Mouse (Mus musculus) embryonic facial prominence, embryonic 15.5 days (tissue): ENCODE measurements around the gene Ranbp3. TPM values are rescaled to one million over a fixed set of nuclear protein-coding genes. Genes with fewer than 3 reads are reported as not detected.

ENCODE experiments used
- ATAC-seq: fragments of 200-750 bp; cut with Nextera tagmentation; 2 replicates; pipeline ENCODE4 v1.8.0; 2017; ENCODE audit warnings: low read depth, moderate TSS enrichment; ENCODE audit not compliant: insufficient number of reproducible peaks, low FRiP score, low TSS enrichment
- H3K27ac ChIP-seq: fragments of 300-500 bp; sonication (generic); replicated peaks from 2 replicates; pipeline ENCODE4 v1.5.1; 2015; ENCODE audit warnings: mild to moderate bottlenecking, inconsistent platforms
- H3K27me3 ChIP-seq: fragments of 300-500 bp; sonication (generic); 2 replicates; pipeline ENCODE4 v1.6.1; 2015; ENCODE audit warnings: inconsistent platforms
- H3K36me3 ChIP-seq: fragments of 300-500 bp; sonication (generic); 2 replicates; pipeline ENCODE4 v1.6.1; 2015; ENCODE audit warnings: mild to moderate bottlenecking, inconsistent platforms
- H3K4me1 ChIP-seq: fragments of 300-500 bp; sonication (generic); 2 replicates; pipeline ENCODE4 v1.6.1; 2015; ENCODE audit warnings: inconsistent platforms
- H3K4me2 ChIP-seq: fragments of 300-500 bp; sonication (generic); replicated peaks from 2 replicates; pipeline ENCODE4 v1.6.1; 2015; ENCODE audit warnings: mild to moderate bottlenecking, inconsistent platforms
- H3K4me3 ChIP-seq: fragments of 300-500 bp; sonication (generic); replicated peaks from 2 replicates; pipeline ENCODE4 v1.5.1; 2015; ENCODE audit warnings: mild to moderate bottlenecking, inconsistent platforms
- H3K9ac ChIP-seq: fragments of 300-500 bp; sonication (generic); 2 replicates; pipeline ENCODE4 v1.6.1; 2015; ENCODE audit warnings: inconsistent platforms
- H3K9me3 ChIP-seq: fragments of 300-500 bp; sonication (generic); replicated peaks from 2 replicates; pipeline ENCODE4 v1.6.1; 2016; ENCODE audit warnings: inconsistent platforms
- WGBS: fragments of 180-500 bp; shearing (Covaris S2); methylation state at CpG from one replicate; pipeline ENCODE4 v1.1.7; 2015; 5-methylcytosine and 5-hydroxymethylcytosine counted together
- polyA plus RNA-seq: library from polyadenylated mRNA; unstranded; fragments of >200 nt; fragmentation: Nextera tagmentation; extraction: Ambion mirVana; gene quantifications from 2 replicates; pipeline ENCODE4 v1.2.1, GENCODE M21; 2015

The Ranbp3 gene
- polyA plus RNA-seq, 1 experiment from 2014 or later, result 90.4 TPM

GRCm38 (mm10) chr17:56651801-56652200, 21.3 kb upstream of the Ranbp3 start:
- Histone ChIP-seq H3K4me1 (no peaks in the 10 kb centered on the region), H3K27me3 (no peaks in the 10 kb centered on the region), H3K27ac (no peak overlapping the region), H3K4me3 (no peak overlapping the region), H3K4me2 (no peak overlapping the region), H3K9ac (no peak overlapping the region), H3K9me3 (no peaks in the 10 kb centered on the region), H3K36me3 (no peaks in the 10 kb centered on the region)
- ATAC-seq, result no peak
- WGBS, result 30% methylated on average over 10 of the region's 10 CpGs

DNA sequence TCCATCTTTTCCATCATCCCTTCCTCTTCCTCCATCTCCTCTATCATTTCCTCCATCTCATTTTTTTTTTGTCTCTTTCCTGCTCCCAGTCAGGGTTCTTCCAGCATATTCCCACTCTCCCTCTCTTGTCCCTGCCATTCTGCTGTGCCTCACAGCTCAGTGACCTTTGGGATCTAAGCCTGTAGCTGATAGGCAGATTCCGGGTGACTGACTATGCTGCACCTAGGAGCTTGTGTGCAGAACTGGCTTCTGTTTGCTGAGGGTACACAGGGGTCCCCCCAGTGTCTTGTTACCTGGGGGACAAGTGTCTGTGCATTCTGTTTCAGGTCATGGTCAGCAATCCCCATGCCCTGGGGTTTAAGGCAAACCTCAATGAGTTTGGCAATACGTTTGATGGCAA, 18.3 kb upstream of the Ranbp3 start:
- Histone ChIP-seq H3K36me3 (no peaks in the 10 kb centered on the region), H3K9me3 (no peaks in the 10 kb centered on the region), H3K4me3 (no peak overlapping the region), H3K4me1 (no peaks in the 10 kb centered on the region), H3K9ac (no peak overlapping the region), H3K27me3 (no peaks in the 10 kb centered on the region), H3K4me2 (no peak overlapping the region), H3K27ac (no peak overlapping the region)
- WGBS, result 64% methylated on average over 2 of the region's 2 CpGs
- ATAC-seq, result no peak

GRCm38 (mm10) chr17:56655311-56655710, 17.8 kb upstream of the Ranbp3 start:
- 79% methylated on average over 3 of the region's 3 CpGs for WGBS
- Histone ChIP-seq H3K27me3 (no peaks in the 10 kb centered on the region), H3K9me3 (no peaks in the 10 kb centered on the region), H3K4me1 (no peaks in the 10 kb centered on the region), H3K36me3 (no peaks in the 10 kb centered on the region), H3K27ac (no peak overlapping the region), H3K4me2 (no peak overlapping the region), H3K4me3 (no peak overlapping the region), H3K9ac (no peak overlapping the region)
- ATAC-seq, result no peak

DNA sequence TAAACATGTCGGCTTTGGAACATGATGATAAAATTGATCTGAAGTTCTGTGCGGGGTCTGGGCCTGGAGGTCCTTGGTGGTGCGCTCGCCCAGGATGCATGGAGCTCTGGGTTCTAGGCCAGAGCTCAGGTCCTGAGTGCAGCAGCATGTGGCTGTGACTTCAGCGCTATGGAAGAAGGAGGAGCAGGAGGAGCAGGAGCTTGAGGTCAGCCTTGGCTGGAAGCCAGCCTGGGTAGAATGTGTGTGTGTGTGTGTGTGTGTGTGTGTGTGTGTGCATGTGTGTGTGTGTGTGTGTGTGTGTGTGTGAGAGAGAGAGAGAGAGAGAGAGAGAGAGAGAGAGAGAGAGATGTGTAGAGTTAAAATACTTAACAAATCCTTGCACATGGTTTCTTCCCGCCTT, 16.9 kb upstream of the Ranbp3 start:
- no peak overlapping the region for H3K4me2 ChIP-seq
- H3K27ac ChIP-seq, result no peak overlapping the region
- no peaks in the 10 kb centered on the region for H3K27me3 ChIP-seq
- WGBS, result 82% methylated on average over 6 of the region's 6 CpGs
- no peaks in the 10 kb centered on the region for H3K4me1 ChIP-seq
- H3K4me3 ChIP-seq, result no peak overlapping the region
- no peaks in the 10 kb centered on the region for H3K36me3 ChIP-seq
- no peak for ATAC-seq
- H3K9ac ChIP-seq, result no peak overlapping the region
- H3K9me3 ChIP-seq, result no peaks in the 10 kb centered on the region

DNA sequence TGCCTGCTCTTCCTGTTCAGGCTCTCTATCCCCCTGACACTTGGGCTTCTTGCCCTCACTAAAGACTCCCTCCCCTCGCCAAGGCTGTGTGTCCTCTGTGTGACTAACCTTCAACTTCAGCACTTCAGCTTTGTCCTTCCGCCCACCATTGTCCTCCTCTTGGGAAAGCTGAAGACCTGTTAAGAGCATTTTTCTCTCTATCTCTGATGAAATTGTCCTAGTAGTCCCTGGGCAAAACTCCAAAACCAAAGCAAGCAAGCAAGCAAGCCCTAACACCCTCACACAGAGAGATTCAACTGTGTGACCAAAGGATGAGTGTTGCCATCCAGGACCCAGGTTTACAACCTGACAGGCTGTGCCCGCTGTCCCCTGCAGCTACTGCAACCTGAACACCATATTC, 9.4 kb upstream of the Ranbp3 start:
- ATAC-seq, result no peak
- peaks cover 8% of the 10 kb centered on the region for H3K27me3 ChIP-seq
- WGBS, result 50% methylated on average over 3 of the region's 3 CpGs
- peak overlapping the region; percentile 31; the same call in 1 of the 2 replicates for H3K4me2 ChIP-seq
- no peaks in the 10 kb centered on the region for H3K36me3 ChIP-seq
- no peaks in the 10 kb centered on the region for H3K9me3 ChIP-seq
- no peak overlapping the region for H3K4me3 ChIP-seq
- H3K4me1 ChIP-seq, result peaks cover 15% of the 10 kb centered on the region
- no peak overlapping the region for H3K9ac ChIP-seq
- no peak overlapping the region for H3K27ac ChIP-seq

- peak overlapping the region; percentile 31; the same call in 1 of the 2 replicates for H3K4me2 ChIP-seq
- H3K27ac ChIP-seq, result no peak overlapping the region
- H3K27me3 ChIP-seq, result peaks cover 8% of the 10 kb centered on the region
- no peaks in the 10 kb centered on the region for H3K36me3 ChIP-seq
- H3K4me1 ChIP-seq, result peaks cover 19% of the 10 kb centered on the region
- 8% methylated on average over 10 of the region's 10 CpGs for WGBS
- H3K9me3 ChIP-seq, result no peaks in the 10 kb centered on the region
- peak; percentile 48; the same call in 1 of the 2 replicates for ATAC-seq
- no peak overlapping the region for H3K9ac ChIP-seq
- H3K4me3 ChIP-seq, result no peak overlapping the region
Observed at GRCm38 (mm10) chr17:56664333-56664732, 8.8 kb upstream of the Ranbp3 start.

- Histone ChIP-seq H3K4me2 (no peak overlapping the region), H3K4me1 (peaks cover 19% of the 10 kb centered on the region), H3K27me3 (peaks cover 8% of the 10 kb centered on the region), H3K9me3 (no peaks in the 10 kb centered on the region), H3K9ac (no peak overlapping the region), H3K27ac (no peak overlapping the region), H3K36me3 (no peaks in the 10 kb centered on the region), H3K4me3 (no peak overlapping the region)
- no peak for ATAC-seq
- 90% methylated on average over 4 of the region's 4 CpGs for WGBS
Observed at GRCm38 (mm10) chr17:56666384-56666783, 6.7 kb upstream of the Ranbp3 start.

- peaks cover 8% of the 10 kb centered on the region for H3K27me3 ChIP-seq
- ATAC-seq, result no peak
- no peak overlapping the region for H3K9ac ChIP-seq
- H3K36me3 ChIP-seq, result no peaks in the 10 kb centered on the region
- no peak overlapping the region for H3K4me3 ChIP-seq
- H3K27ac ChIP-seq, result no peak overlapping the region
- no peaks in the 10 kb centered on the region for H3K9me3 ChIP-seq
- peaks cover 22% of the 10 kb centered on the region for H3K4me1 ChIP-seq
- 71% methylated on average over 3 of the region's 3 CpGs for WGBS
- H3K4me2 ChIP-seq, result no peak overlapping the region
Observed at GRCm38 (mm10) chr17:56667591-56667990, 5.5 kb upstream of the Ranbp3 start.

DNA sequence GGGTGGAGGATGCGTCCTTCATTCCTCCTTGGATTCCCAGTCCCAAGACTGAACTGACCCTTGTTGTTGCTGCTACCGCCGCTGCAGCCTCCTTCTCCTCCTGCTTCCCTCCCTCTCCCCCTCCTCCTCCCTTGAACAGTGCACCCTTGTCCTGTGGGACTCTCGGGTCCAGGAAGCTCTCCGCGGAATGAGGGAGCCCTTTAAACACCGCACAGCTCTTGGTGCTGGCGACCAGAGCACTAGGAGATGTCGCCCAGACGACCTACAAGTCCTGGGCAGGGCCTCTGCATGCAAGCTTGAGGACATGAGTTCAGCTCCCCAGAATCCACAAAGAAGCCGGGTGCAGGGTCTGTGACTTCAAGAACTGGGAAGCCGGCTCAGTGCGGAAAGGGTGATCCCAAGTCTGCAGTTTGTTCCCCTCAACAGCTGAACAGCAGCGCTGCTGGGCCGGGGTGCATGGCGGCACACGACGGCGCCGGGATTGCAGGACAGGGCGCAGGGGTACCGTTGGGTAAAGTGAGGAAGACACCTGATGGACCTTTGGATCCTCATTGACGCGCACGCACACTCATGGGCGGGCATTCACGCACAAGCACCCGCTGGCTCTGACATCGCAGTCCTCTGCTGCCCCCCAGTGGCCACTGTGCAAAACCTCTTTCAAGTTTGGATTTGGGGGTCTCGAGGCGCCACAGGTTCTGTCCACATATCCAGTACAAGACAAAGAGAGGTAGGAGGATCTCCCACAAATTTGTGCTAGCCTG, 4.5 kb upstream of the Ranbp3 start:
- WGBS, result 2% methylated on average over 31 of the region's 31 CpGs
- Histone ChIP-seq H3K4me1 (peaks cover 24% of the 10 kb centered on the region), H3K9ac (peak overlapping the region; percentile 44), H3K4me2 (peak overlapping the region; percentile 92), H3K27me3 (peaks cover 8% of the 10 kb centered on the region), H3K9me3 (no peaks in the 10 kb centered on the region), H3K4me3 (peak overlapping the region; percentile 48), H3K36me3 (no peaks in the 10 kb centered on the region), H3K27ac (no peak overlapping the region)
- no peak for ATAC-seq

DNA sequence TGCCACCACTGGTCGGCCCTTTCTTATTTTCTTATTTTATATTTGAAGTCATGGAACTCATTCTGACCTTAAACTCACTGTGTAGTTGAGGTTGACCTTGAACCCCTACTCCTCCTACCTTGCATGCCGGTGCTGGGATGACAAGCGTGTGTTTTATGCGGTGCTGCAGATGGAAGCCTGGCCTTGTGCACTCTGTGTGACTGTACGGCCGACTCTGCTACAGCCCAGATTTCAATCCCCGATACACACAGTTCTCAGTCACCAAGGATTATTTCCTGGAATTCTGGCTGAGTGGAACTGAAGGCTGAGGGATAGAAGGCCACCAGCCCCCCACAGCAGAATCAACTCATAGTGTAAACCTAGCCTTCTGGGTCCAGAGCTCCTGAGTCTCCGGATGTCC, 3.3 kb upstream of the Ranbp3 start:
- no peak overlapping the region for H3K9ac ChIP-seq
- WGBS, result 86% methylated on average over 8 of the region's 8 CpGs
- no peak overlapping the region for H3K4me3 ChIP-seq
- no peaks in the 10 kb centered on the region for H3K9me3 ChIP-seq
- ATAC-seq, result no peak
- H3K36me3 ChIP-seq, result no peaks in the 10 kb centered on the region
- H3K4me2 ChIP-seq, result no peak overlapping the region
- H3K27me3 ChIP-seq, result peaks cover 8% of the 10 kb centered on the region
- H3K4me1 ChIP-seq, result peaks cover 24% of the 10 kb centered on the region
- no peak overlapping the region for H3K27ac ChIP-seq

GRCm38 (mm10) chr17:56673647-56674416, 738 bp downstream of the Ranbp3 start:
- Histone ChIP-seq H3K9ac (peak overlapping the region; percentile 86), H3K4me2 (peak overlapping the region; percentile 53), H3K27me3 (no peaks in the 10 kb centered on the region), H3K27ac (peak overlapping the region; percentile 81), H3K36me3 (peaks cover 22% of the 10 kb centered on the region), H3K4me3 (peak overlapping the region; percentile 75), H3K9me3 (no peaks in the 10 kb centered on the region), H3K4me1 (peaks cover 35% of the 10 kb centered on the region)
- WGBS, result 2% methylated on average over 25 of the region's 37 CpGs
- ATAC-seq, result no peak
